Mouse (Mus musculus): ENCODE measurements around the gene Cd82. TPM values are rescaled to one million over a fixed set of nuclear protein-coding genes. Genes with fewer than 3 reads are reported as not detected.

The Cd82 gene
- polyA plus RNA-seq, 1 experiment from 2014 or later: 5.3 TPM

DNA sequence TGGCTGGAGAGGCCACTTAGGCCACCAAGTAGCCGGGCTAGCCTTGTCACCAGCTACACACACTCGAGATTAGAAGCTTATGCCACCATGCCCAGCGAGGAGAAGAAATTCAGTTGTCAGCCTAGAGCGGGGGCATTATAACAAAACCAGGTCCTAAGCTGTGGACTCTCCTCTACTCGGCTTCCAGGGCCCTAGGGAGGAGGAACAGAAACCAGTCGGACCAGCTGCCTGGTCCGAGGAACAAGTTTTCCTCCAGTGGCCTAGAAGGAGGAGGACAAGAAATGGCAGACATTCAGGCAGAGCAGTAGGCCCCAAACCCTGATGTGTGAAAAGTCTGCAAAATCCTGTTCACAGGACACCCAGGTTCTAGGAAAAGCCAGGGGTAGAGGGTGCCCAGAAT, 12.2 kb downstream of the Cd82 start:
- peaks cover 45% of the 10 kb centered on the region for H3K4me1 ChIP-seq
- WGBS: 77% methylated on average over 7 of the region's 7 CpGs
- H3K36me3 ChIP-seq (replicated peaks): no peaks in the 10 kb centered on the region
- H3K4me3 ChIP-seq: no peak overlapping the region
- 0 out of 2 replicates have a peak, but pooled peaks cover 11% of the 10 kb centered on the region for H3K27me3 ChIP-seq (ENCODE audit: poor library complexity, severe bottlenecking)
- DNase-seq (ENCODE audit: extremely low spot score, low spot score): no peak
- H3K9me3 ChIP-seq: no peaks in the 10 kb centered on the region
- no peak overlapping the region for H3K27ac ChIP-seq

DNA sequence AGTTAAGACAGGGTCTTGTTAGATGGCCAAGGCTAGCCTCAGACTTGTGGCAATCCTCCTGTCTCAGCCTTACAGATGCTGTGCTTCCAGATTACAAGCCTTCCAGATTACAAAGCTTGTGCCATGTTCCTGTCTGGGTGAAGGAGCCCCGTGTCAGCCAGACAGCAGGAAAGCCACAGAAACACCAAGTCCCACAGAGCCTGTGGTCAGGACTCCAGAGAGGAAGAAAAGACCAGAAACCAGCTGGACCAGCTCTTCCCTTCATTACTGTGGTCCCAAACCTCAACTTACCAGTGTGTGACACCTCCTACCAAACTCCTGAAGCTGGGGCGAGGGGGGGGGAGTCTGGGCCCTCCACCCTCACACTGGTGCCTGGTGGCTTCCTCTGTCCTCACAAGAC, 13.3 kb downstream of the Cd82 start:
- 70% methylated on average over 2 of the region's 2 CpGs for WGBS
- DNase-seq (ENCODE audit: extremely low spot score, low spot score): no peak
- Histone ChIP-seq H3K36me3 (replicated peaks) (no peaks in the 10 kb centered on the region), H3K4me1 (peaks cover 45% of the 10 kb centered on the region), H3K4me3 (no peak overlapping the region), H3K9me3 (no peaks in the 10 kb centered on the region), H3K27me3 (ENCODE audit: poor library complexity, severe bottlenecking) (peaks cover 14% of the 10 kb centered on the region; the same call in 1 of the 2 replicates), H3K27ac (peak overlapping the region; percentile 31; the same call in 1 of the 2 replicates)

DNA sequence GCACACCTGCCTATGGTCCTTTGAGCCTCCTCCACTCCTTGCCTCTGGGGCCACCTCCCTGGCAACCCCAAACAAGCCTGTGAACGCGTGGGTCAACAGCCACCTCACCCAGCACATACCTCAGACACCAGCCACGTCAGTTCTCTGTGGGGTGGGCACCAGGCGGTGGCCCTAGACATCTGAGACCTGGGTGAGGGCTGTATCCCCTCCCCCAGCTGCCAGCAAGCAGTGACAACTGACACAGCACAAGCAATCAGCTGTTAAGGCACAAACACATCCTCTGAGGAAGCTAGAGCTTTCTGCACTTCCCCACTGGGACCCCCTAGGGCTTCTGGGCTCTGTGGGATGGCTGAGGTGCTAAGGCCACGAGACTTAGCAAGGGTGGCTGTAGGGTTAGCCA, 14.2 kb downstream of the Cd82 start:
- H3K36me3 ChIP-seq (replicated peaks): no peaks in the 10 kb centered on the region
- DNase-seq (ENCODE audit: extremely low spot score, low spot score): no peak
- H3K27me3 ChIP-seq (ENCODE audit: poor library complexity, severe bottlenecking): peaks cover 21% of the 10 kb centered on the region; the same call in 1 of the 2 replicates
- WGBS: 68% methylated on average over 5 of the region's 5 CpGs
- no peaks in the 10 kb centered on the region for H3K9me3 ChIP-seq
- H3K4me1 ChIP-seq: peaks cover 45% of the 10 kb centered on the region
- peak overlapping the region; percentile 48 for H3K27ac ChIP-seq
- no peak overlapping the region for H3K4me3 ChIP-seq

DNA sequence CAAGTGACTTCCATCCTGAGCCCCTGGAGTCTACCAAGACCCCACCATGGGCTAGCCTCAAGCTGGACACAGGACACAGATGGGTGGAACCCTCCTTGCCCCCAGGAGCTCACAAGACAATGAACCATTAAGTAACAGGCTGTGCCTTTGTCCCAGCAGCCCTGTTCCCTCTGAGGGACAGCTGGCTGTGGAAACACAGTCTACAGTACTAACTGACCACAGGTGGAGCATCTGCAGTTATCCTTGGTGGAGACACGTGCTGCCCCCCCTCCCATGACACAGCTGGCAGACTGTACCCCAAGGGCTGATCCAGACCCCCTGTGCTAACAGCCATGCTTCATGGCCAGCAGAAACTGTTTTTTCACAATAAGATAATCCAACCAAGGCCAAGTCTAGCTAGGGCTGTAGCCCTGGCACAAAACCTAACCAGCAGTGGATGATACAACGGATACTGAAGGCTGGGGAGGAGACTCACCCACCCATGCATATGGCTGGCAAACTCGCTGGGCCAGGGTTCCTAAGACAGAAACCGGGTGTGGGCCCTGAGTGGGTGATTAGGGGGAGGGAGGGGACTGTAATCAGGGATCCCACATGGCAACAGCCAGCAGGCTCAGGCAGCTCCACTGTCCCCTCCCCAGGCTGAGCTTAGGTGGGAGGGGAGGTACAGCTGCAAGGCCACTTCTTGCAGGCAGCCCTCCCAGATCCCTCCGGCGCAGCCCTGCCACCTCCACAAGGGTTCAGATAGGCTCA, 15.3 kb downstream of the Cd82 start:
- H3K4me1 ChIP-seq: peaks cover 51% of the 10 kb centered on the region
- peak overlapping the region; percentile 73 for H3K27ac ChIP-seq
- H3K4me3 ChIP-seq: no peak overlapping the region
- no peaks in the 10 kb centered on the region for H3K36me3 ChIP-seq (replicated peaks)
- H3K9me3 ChIP-seq: no peaks in the 10 kb centered on the region
- H3K27me3 ChIP-seq (ENCODE audit: poor library complexity, severe bottlenecking): peaks cover 21% of the 10 kb centered on the region; the same call in 1 of the 2 replicates
- 78% methylated on average over 6 of the region's 6 CpGs for WGBS
- DNase-seq (ENCODE audit: extremely low spot score, low spot score): no peak

DNA sequence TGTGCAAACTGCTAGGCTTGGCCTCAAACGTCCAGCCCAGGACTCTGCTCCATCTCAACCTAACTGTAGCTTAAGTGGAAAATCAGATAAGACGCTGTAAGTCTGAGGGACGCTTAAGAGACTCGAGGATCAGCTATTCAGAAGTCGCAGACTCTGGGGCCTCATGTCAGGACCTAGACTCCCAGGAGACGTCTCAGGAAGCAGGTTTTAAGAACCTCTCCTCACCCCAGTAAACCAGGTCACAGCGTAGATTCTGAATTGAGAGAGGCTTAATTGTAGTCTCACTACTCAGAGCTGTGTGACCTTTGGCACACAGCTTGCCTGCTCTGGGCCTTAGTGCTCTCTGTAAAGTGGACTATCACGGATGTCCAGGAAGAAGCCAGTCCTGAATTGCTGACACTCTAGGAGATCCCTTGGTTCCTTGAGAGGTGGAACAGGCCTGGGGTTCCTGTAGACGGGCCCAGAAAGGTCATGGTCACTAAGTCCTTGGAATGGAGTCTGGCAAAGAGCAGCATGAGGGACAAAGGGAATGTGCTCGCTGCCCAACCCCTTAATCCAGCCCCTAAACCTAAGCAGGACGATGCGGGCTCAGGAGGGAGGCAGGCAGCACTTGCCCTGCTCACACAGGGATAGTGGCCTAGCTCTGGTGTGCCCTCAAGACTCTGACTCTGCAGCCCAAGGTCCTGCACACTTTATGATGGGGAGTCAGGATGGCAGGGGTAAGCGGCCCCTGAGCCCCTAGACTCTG, 16.2 kb downstream of the Cd82 start:
- 60% methylated on average over 13 of the region's 13 CpGs for WGBS
- H3K27ac ChIP-seq: peak overlapping the region; percentile 73

DNA sequence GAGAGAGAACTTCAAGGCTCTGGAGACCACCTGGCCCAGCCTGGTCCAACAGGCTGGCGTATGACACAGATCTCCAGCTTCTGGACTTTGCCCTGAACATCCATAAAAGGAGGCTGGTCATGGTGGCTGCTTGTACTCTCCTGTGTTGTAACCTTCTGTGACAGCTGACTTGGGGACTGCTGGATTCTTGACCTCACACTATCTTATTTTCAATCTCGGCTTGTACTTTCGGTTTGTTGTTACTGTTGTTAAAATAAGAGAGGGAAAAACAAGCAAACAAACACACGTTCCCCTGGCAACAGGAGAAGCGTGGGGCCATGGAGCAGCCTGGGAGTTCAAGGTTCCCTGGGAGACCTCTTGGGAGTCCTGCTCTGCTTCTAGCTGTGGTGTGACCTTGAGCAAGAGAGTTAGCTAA, 17.7 kb downstream of the Cd82 start:
- peaks cover 17% of the 10 kb centered on the region; the same call in 1 of the 2 replicates for H3K27me3 ChIP-seq (ENCODE audit: poor library complexity, severe bottlenecking)
- H3K36me3 ChIP-seq (replicated peaks): no peaks in the 10 kb centered on the region
- peaks cover 42% of the 10 kb centered on the region for H3K4me1 ChIP-seq
- no peak overlapping the region for H3K27ac ChIP-seq
- 86% methylated on average over 5 of the region's 5 CpGs for WGBS
- H3K9me3 ChIP-seq: no peaks in the 10 kb centered on the region
- DNase-seq (ENCODE audit: extremely low spot score, low spot score): no peak
- H3K4me3 ChIP-seq: no peak overlapping the region

More for the DNA sequence above, 16.2 kb downstream of the Cd82 start:
- Histone ChIP-seq H3K4me1 (peaks cover 43% of the 10 kb centered on the region), H3K9me3 (no peaks in the 10 kb centered on the region), H3K36me3 (replicated peaks) (no peaks in the 10 kb centered on the region), H3K4me3 (no peak overlapping the region), H3K27me3 (ENCODE audit: poor library complexity, severe bottlenecking) (peaks cover 21% of the 10 kb centered on the region; the same call in 1 of the 2 replicates)
- no peak for DNase-seq (ENCODE audit: extremely low spot score, low spot score)

DNA sequence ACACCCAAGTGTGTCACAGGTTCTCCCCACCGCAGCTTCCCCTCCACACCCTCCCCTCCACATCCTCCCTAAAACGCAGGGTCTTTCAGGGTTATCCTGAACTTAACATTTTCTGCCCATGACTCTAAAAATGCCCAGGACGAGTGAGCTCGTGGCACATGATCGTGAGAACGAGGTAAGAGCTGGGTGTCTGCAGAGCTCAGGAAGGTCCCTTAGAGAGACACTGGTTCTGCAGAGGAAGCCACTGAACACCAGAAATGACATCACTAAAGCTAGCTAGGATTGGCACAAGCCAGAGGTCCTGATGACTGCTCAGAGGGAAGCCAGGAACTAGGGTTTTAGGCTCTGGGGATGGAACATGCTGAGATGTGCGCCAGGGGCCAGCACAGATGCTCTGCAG, 18.7 kb downstream of the Cd82 start:
- no peak for DNase-seq (ENCODE audit: extremely low spot score, low spot score)
- H3K4me1 ChIP-seq: peaks cover 52% of the 10 kb centered on the region
- no peaks in the 10 kb centered on the region for H3K36me3 ChIP-seq (replicated peaks)
- H3K27me3 ChIP-seq (ENCODE audit: poor library complexity, severe bottlenecking): peaks cover 17% of the 10 kb centered on the region; the same call in 1 of the 2 replicates
- H3K9me3 ChIP-seq: no peaks in the 10 kb centered on the region
- WGBS: 85% methylated on average over 7 of the region's 7 CpGs
- no peak overlapping the region for H3K27ac ChIP-seq
- no peak overlapping the region for H3K4me3 ChIP-seq

DNA sequence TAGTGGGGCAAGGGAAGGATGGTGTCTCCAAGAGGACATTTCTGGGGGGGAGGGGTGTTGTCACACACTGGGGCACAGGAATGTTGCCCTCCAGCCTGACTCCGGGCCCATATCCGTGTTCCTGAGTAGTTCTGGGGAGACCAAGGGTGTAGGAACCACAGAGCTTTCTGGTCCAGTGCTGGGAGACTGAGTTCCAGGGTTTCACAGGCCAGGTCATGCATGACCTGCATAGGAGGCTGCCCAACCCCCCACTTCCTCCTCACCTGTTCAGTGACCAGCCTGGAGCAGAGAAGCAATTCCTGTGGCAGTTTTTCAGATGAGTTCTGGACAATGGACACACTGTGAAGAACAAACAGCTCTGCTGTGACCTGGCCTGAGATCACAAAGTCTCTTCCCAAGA, 19.8 kb downstream of the Cd82 start:
- no peak overlapping the region for H3K4me3 ChIP-seq
- no peak overlapping the region for H3K27ac ChIP-seq
- peaks cover 50% of the 10 kb centered on the region for H3K4me1 ChIP-seq
- no peaks in the 10 kb centered on the region for H3K36me3 ChIP-seq (replicated peaks)
- 83% methylated on average over 2 of the region's 2 CpGs for WGBS
- no peaks in the 10 kb centered on the region for H3K9me3 ChIP-seq
- H3K27me3 ChIP-seq (ENCODE audit: poor library complexity, severe bottlenecking): peaks cover 20% of the 10 kb centered on the region; the same call in 1 of the 2 replicates
- no peak for DNase-seq (ENCODE audit: extremely low spot score, low spot score)

DNA sequence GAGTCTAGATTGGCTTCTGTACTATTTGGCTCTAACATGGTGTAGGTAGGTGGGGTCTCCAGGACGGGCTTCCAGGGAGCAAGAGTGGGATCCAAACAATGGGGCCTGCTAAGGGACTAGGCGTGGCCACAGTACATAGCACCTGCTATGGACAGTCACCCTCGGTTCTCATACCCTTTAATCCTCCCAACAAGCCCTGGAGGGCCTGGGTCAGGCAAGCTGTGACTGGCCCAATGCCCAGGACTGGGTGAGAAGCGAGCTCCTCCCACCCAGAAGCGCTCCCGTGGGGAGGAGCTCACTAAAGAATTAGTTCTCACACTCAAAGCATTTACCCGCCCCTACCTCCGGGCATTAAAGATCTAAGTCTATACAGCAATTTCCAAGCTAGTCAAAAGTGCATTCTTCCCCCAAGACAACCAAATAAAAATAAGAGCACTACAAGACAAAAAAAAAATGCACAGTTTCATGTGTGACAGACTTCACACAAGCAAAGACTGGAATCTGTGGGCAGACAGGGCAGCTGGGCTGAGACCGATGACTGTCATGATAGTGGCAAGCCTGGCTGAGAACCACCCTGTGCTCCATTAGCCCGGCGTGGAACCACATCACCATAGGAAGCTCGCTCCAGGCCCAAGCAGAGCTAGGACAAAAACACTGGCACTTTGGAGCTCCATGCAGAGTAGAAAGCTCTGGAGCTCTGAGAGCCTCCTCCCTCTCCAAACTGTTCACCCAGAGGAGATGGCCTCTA, 23.0 kb downstream of the Cd82 start:
- peak overlapping the region; percentile 62 for H3K27ac ChIP-seq
- peaks cover 45% of the 10 kb centered on the region for H3K4me1 ChIP-seq
- no peak overlapping the region for H3K4me3 ChIP-seq
- no peaks in the 10 kb centered on the region for H3K36me3 ChIP-seq (replicated peaks)
- DNase-seq (ENCODE audit: extremely low spot score, low spot score): no peak
- no peaks in the 10 kb centered on the region for H3K9me3 ChIP-seq
- peaks cover 12% of the 10 kb centered on the region; the same call in 1 of the 2 replicates for H3K27me3 ChIP-seq (ENCODE audit: poor library complexity, severe bottlenecking)
- WGBS: 65% methylated on average over 12 of the region's 12 CpGs

DNA sequence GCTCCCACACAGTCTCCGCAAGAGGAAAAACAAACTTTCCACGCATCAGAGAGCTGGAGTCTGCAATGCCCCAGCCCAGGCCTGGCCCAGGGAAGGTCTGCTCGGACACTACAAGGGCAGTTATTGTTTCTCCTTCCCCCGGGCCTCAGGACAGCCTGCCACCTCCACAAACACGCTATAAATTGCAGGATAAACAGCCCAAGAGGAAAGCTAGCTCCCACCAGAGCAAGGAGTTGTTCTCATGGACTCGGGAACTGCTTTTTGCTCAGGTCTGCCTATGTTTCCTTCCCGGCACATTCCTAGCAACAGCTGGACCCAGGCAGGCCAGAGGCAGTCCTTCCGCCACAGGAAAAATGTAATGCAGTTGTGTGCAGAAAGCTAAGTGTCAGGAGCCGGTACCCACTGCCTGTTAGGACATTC, 23.6 kb downstream of the Cd82 start:
- Histone ChIP-seq H3K36me3 (replicated peaks) (no peaks in the 10 kb centered on the region), H3K4me1 (peaks cover 45% of the 10 kb centered on the region), H3K4me3 (no peak overlapping the region), H3K27ac (peak overlapping the region; percentile 62), H3K27me3 (ENCODE audit: poor library complexity, severe bottlenecking) (0 out of 2 replicates have a peak, but pooled peaks cover 8% of the 10 kb centered on the region), H3K9me3 (no peaks in the 10 kb centered on the region)
- no peak for DNase-seq (ENCODE audit: extremely low spot score, low spot score)
- 65% methylated on average over 9 of the region's 9 CpGs for WGBS

DNA sequence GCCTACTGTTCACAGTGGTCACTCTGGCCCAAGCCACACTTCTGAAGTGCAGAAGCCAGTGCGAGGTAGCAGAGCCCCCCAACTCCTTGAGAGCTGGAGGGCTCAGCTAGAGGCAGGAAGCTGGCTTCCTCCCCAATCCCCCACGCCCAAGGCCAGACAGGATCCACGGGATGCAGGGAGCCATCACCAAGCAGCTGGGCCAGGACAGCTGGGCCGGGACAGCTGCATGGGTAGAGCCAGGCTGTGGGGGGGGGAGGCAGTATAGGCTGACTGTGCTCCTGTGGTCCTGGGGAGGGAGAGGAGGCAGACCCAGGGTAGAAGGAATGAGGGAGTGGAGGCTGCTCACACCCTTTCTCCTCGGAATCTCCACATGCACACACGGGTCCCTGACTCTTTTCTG, 24.6 kb downstream of the Cd82 start:
- peaks cover 46% of the 10 kb centered on the region for H3K4me1 ChIP-seq
- H3K27me3 ChIP-seq (ENCODE audit: poor library complexity, severe bottlenecking): 0 out of 2 replicates have a peak, but pooled peaks cover 3% of the 10 kb centered on the region
- H3K4me3 ChIP-seq: no peak overlapping the region
- H3K27ac ChIP-seq: peak overlapping the region; percentile 62; the same call in 1 of the 2 replicates
- no peak for DNase-seq (ENCODE audit: extremely low spot score, low spot score)
- 63% methylated on average over 6 of the region's 6 CpGs for WGBS
- no peaks in the 10 kb centered on the region for H3K9me3 ChIP-seq
- no peaks in the 10 kb centered on the region for H3K36me3 ChIP-seq (replicated peaks)

DNA sequence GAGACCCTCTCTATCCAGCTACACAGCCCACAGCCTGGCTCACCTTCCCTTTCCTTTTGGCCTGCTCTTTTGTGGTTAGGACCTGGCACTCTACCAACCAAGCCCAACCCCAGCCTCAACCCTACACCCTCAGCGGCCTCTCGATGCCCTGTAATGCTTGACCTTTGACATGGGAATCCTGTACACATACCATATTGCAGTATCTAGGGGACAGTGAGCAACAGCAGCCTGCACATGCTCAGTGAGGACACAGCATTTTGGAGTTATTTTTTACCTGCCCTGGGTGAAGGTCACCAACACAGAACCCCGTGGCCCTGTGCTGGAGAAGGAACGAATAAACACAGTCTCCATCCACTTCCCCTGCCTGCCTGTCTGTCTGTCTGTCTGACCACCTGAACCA, 27.4 kb downstream of the Cd82 start:
- WGBS: 87% methylated on average over 4 of the region's 4 CpGs
- H3K4me3 ChIP-seq: no peak overlapping the region

More for the DNA sequence above, 27.4 kb downstream of the Cd82 start:
- H3K4me1 ChIP-seq: peaks cover 55% of the 10 kb centered on the region
- H3K27ac ChIP-seq: no peak overlapping the region
- no peak for DNase-seq (ENCODE audit: extremely low spot score, low spot score)
- H3K9me3 ChIP-seq: no peaks in the 10 kb centered on the region
- H3K36me3 ChIP-seq (replicated peaks): no peaks in the 10 kb centered on the region
- 0 out of 2 replicates have a peak, but pooled peaks cover 3% of the 10 kb centered on the region for H3K27me3 ChIP-seq (ENCODE audit: poor library complexity, severe bottlenecking)
